Mouse (Mus musculus): Measurements from ENCODE around the gene Clk4.
A peak's percentile ranks its signal among the peaks of the same experiment; 100 is the strongest.

Clk4 gene

DNA sequence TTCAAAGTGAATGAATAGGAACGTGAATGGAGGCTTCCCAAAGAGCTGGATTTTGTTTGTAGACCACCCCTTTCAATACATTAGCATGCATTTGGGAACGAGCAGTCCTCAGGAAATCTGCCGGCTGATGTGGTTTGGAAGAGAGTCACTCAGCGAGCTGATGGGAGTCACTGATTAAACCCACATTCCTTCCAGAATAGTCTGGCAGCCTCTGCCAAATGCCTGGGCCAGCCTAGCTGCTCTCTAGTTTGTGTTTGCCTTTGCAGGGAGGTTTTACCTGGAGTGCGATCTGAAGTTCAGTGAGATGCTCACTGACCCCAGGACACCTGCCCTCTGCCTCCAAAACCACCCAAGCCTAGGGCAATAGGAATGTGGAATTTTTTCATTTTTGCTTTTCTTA is 46.8 kb downstream of the Clk4 start:
- DNase-seq (ENCODE audit: low spot score in 2 of 2): no peak

- DNase-seq (ENCODE audit: low spot score in 2 of 2): no peak
Measured at GRCm38 (mm10) chr11:51311846-51312245, 50.3 kb downstream of the Clk4 start.

DNA sequence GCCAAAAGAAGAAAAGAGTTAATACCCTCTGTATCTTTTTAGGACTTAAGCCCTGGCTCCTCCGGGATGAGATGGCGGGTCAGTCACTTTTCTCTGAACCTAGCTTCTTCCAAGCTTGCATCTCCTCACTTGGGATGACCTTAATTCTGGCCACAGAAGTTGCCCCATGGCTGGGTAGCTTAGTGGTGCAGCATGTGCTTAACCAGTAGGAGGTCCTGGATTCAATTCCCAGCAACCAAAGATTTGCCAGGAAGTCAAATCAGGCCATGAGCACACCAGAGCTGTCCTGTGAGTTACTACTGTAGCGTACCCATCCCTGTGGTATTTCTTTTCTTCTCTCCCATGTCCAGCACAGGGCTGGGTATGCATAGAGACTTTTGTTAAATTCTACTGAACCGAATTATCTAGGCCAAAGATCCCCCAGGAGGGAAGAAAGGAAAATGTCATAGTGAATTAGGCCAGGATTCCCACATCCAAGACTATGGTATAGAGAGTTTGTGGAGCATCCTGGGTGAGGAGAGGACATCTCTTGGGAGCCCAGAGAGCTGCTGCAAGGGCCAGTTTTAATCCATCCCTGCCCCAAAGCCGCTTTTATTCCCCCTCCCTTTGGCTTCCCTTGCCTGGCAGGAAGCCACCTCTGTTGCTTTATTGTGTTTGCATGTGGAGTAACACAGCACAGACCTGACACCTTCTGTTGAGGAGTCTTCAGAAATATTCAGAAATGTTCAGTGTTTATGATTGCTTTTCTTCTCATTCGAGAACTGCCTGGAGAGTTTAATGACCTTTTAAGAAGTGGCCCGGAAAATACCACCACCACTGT is 54.7 kb downstream of the Clk4 start:
- no peak for DNase-seq (ENCODE audit: low spot score in 2 of 2)

- no peak for DNase-seq (ENCODE audit: low spot score in 2 of 2)
Measured at GRCm38 (mm10) chr11:51320609-51321008, 59.1 kb downstream of the Clk4 start.

GRCm38 (mm10) chr11:51326908-51327307 is 65.4 kb downstream of the Clk4 start:
- no peak for DNase-seq (ENCODE audit: low spot score in 2 of 2)

- DNase-seq (ENCODE audit: low spot score in 2 of 2): peak in 1 of 2 experiments; percentile 70
Measured at GRCm38 (mm10) chr11:51328387-51328942, 66.9 kb downstream of the Clk4 start.

DNA sequence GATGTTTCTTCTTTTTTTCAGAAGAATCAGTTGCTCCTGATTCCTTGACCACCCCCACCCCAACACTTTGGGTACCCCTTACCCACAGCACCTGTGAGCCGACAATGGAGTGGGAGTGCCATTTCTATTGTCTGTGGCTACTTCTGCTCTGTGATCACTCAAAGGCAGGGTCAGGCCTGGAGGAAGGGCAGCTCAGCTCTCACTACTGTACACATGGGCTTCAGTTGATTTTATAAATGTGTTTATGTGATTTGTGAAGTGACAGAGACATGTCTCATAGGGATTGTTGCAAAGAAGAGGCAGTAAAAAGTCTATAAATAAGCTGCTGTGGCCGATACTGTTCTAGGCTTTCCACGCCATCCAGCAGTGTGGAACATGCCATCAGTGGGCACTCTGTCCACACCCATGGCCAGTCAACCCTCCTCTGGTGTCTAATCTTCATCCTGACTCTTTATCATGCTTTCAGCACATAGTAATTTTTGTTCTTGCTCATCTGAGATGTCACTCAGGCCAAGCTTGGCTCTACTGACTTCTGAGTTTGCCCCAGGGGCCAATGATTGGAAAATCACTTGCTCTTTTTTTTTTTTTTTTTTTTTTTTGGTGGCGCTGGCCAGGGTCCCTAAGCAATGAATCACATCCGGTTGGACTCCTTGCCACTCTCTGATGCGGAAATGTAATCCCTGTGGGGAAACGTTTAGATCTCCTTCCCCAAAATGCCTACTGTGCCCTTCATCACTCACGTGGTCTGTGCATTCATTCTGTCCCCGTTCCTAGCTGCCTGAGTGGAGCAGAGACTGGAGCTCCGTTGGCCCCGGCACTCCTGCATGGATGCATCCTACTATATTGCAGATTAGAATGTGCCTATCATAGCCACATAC is 68.5 kb downstream of the Clk4 start:
- no peak for DNase-seq (ENCODE audit: low spot score in 2 of 2)

Data from right cerebral cortex, postnatal 10 days (tissue).